Mouse (Mus musculus) T-helper 1 cell (primary cell): ENCODE measurements at regions not wholly inside any gene's neighbourhood (a gene's known extent, or its start where the extent isn't known, plus 50 kb on each side); places are given as distances from the start of the nearest gene placed in this dataset.

ENCODE experiments used
- in situ Hi-C: fragments of 300-600 bp; cut with MboI, MseI; formaldehyde crosslinking; loops from one replicate; pipeline ENCODE4 v1.15.1; 2025; ENCODE audit warnings: high pct_unique_total_duplicates

GRCm38 (mm10) chr13:43965256-43965905 lies 180.8 kb downstream of the Cd83 start:
- in situ Hi-C loops = no loop called here

- in situ Hi-C loops = no loop called here
Observed at GRCm38 (mm10) chr13:43967516-43967915, 182.9 kb downstream of the Cd83 start.

DNA sequence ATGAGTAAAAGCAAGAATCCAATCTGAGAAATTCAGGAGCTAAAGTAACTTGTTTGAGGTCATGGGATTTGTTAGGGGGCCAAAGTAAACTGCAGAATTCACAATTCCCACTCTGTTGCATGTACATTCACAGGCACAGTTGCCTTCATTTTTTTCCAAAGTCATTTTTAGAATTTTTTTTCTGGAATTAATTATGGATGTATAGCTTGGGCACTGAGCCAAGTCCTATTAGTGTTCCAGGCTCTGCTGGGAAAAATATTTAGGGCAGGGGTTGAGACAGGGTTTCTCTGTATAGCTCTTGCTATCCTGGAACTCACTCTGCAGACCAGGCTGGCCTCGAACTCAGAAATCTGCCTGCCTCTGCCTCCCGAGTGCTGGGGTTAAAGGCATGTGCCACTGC lies 188.3 kb downstream of the Cd83 start:
- in situ Hi-C loops = no loop called here

- in situ Hi-C loops = no loop called here
Observed at GRCm38 (mm10) chr13:43975281-43975680, 190.7 kb downstream of the Cd83 start.

DNA sequence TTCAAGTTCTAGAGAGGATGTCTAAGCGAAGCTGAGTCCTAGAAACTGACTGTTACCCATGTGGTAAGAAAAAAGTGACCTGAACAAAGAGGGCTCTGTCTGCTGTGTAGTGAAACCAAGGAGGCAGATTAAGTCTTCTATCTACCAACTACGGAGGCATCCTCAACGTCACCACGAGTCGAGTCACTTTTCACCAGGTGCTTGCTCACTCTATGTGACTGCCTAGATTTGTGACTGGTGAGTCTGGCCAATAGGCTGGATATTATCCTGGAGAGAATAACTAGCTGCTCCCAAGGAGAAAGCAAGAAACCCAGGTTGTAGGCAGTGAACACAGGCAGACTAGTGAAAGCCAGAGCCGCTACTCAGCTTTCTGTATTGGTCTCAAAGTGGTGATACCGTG lies 191.2 kb downstream of the Cd83 start:
- in situ Hi-C loops = no loop called here

DNA sequence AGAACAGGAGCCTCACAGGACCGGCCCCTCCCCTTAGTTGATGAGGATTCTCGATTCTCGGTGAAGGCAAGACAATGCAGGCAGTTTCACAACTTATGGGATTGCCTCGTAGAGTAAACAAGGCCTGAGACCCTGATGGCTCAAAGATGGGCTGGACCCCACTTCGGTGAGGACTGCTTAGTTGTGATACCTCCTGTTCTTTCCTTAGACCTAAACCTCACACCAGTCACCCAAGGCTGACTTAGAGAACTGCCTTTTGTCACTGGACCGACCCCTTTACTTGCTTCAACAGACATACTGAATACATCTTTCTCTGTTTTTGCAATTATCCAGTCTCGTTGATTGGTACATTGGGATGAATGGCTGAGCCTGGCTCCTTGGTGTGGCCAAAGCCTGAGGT lies 192.1 kb downstream of the Cd83 start:
- in situ Hi-C loops = no loop called here

DNA sequence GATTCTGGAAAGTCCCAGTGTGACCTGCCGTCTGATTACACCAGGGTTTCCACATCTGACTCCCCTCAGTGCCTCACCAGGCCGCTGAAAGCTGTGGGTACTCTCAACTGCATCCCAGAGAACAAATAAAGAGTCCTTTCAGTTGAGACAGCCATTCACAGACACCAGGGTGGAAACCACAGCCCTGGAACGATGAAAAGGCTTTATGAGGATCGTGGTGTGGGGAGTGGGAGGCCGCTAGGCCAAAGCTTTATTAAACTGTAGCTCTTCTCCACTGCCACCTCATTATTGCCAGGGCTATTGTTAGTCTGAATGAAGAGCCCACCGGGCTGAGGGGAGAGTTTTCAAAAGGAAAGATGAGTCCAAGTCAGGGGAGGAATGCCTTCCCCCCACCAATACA lies 202.8 kb downstream of the Cd83 start:
- in situ Hi-C loops = no loop called here

DNA sequence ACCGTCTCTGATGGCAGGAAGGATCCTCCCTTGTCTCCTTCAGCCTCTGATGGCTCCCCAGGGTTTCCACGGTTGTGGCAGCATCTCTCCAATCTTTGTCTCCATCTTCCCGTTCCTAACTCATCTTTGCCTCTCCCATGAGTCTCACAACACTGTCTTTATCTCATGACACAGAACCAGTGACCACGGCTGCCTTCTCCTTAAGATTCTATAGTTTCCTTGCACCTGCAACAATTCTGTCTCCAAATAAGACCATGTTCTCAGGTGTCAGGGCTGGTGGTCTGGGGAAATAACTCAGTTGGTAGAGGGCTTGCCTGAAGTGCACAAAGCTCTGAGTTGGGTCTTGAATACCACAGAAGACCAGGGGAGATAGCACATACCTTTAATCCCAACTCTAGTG lies 203.8 kb downstream of the Cd83 start:
- in situ Hi-C loops = no loop called here

GRCm38 (mm10) chr13:43990281-43991101 lies 205.9 kb downstream of the Cd83 start:
- in situ Hi-C loops = no loop called here

- in situ Hi-C loops = no loop called here
Observed at GRCm38 (mm10) chr13:43991774-43992173, 207.2 kb downstream of the Cd83 start.

DNA sequence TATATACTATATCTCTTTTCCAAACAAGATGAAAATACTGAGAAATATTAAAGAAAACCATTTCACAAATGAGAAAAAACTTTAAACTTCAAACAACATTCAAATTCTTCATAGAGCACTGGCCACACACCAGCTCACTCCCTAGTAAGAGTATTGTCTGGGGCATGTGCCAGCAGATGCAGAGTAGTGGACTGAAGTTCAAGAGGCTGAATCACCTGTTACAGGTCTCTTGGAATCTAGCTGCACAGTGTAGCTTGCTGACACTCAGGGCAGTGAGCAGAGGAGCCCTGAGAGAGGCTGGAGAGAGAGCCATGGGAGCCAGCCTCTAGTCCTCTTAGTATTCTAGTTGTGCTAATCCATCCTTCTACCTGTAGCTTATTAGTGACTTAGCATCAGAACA lies 208.4 kb downstream of the Cd83 start:
- in situ Hi-C loops = no loop called here

DNA sequence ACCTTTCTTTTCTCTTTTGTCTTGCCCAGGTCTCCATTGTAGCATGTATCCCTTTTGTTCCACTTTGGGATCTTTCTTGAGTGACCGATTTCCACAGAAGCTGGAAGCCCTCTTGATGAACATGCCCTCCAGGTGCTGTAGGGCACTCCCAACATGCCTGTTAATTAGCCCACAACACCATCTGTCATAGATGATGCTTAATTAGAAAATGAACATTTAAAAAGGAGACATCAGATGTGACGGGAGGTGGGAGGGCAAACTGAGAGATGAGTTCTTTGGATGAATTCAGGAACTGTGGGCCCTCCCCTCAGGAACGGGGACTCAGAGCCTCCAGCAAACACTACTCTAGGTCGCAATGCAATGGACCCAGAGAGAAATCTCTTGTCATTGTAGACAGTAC lies 209.8 kb downstream of the Cd83 start:
- in situ Hi-C loops = no loop called here

DNA sequence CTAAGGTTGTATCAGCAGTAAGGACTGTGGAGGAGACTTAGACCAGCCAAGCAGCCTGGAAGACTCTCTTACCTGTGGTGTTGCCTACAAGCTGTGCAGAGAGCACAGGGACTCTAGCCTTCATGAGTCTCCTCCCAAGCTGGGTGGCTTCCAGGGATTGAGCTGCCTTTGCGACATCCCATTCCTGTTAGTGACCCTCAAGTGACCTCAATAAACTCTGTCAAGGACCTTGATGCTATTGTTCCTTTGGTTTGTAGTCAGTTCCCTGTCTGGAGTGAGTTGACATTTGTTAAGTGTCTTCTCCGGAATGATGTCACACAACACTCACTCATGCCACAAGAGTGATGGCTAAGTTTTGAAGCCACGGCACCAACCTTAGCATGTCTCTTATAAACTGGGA lies 211.0 kb downstream of the Cd83 start:
- in situ Hi-C loops = no loop called here

DNA sequence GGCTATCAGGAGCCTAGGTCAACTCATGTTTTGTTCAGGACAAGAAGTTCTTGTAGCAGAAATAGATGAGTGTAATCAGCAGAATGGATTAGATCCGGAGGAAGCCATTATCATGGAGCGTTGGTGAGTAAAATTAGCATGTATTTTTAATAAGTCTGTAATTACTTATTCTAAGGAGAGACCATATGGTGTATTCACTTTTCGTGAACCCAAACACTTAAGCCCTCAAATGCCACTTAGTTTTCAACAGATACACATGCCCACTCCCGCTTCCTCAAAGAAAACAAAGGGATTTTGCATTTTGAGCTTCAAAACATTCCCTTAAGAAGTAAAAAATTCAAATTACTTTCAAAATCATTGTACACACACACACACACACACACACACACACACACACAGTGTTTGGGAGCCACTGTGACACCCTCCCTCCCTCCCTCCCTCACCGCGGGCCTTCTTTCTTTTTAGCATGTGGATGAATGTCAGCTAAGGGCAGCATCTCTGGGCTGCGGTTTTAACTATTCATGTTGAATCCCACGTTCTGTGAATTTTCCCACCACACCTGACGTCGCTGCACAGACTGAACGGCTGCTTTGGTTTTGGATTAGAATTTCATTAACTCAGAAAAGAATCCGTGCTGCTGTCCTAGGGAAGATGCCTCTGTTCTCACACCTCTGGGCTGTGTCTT lies 217.4 kb downstream of the Cd83 start:
- in situ Hi-C loops = no loop called here

DNA sequence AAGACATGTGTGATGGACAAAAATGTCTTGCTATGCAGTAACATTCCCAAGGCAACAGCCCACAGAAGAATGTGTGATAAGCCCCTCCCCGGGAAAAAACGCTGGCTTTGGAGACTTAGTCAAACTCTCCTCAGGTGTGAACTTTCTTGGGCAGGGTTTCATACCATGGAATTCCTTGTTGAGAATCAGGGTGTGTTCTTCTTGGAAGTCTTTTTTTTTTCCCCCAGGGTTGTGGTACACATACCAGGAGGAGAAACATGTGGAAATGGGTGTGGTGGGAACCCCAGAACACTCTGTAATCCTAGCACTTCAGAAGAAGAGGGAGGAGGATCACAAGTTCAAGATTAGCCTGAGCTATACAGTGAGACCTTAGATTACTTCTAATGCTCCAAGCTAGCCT lies 228.3 kb downstream of the Cd83 start:
- in situ Hi-C loops = no loop called here

- in situ Hi-C loops = no loop called here
Observed at GRCm38 (mm10) chr13:44018489-44019303, 234.1 kb downstream of the Cd83 start.

DNA sequence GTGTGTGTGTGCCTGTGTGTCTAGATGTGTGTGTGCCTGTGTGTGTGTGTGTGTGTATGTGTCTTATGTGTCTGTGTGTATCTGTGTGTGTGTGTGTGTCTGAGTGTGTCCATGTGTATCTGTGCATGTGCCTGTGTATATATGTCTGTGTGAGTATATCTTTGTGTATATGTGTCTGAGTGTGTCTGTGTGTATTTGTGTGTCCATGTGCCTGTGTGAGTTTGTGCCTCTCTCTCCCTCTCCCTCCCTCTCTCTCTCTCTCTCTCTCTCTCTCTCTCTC lies 234.7 kb downstream of the Cd83 start:
- in situ Hi-C loops = no loop called here

DNA sequence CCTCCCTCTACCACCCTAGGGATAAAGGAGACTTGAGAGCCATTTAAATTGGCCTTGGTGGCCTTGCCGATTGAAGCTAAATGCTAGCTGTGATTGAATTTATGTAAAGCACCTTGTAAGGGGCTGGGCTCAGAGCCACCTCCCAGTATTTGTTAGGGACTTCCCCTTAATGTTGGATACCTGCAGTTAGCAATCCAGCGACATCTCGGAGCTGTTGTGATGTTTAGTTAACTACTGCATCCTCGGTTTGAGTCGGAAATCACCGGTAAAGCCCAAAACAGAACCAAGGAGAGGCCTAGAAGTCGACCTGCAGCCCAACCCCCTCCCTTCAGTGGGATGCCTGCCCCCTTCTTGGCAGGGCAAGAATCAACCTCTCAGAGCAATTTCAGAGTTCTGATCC lies 236.3 kb downstream of the Cd83 start:
- in situ Hi-C loops = no loop called here

DNA sequence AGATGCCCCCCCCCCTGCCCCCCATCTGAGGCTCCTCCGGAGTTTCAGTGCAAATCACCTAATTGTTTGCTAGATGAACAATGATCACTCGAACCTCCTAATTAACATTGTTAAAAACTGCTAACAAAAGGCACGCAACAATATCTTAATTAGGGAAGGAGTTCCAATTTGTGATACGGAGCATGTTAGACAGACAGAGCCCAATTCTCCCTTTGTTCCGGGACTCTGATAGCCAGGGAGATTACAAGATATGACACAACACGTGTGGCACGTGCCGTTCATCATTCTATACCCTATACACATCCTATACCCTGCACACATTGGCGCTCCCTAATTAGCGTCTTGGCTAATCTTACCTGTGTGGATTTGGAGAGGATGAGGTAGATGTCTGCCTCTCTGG lies 237.5 kb downstream of the Cd83 start:
- in situ Hi-C loops = no loop called here

GRCm38 (mm10) chr13:44024612-44025011 lies 240.0 kb downstream of the Cd83 start:
- in situ Hi-C loops = no loop called here

DNA sequence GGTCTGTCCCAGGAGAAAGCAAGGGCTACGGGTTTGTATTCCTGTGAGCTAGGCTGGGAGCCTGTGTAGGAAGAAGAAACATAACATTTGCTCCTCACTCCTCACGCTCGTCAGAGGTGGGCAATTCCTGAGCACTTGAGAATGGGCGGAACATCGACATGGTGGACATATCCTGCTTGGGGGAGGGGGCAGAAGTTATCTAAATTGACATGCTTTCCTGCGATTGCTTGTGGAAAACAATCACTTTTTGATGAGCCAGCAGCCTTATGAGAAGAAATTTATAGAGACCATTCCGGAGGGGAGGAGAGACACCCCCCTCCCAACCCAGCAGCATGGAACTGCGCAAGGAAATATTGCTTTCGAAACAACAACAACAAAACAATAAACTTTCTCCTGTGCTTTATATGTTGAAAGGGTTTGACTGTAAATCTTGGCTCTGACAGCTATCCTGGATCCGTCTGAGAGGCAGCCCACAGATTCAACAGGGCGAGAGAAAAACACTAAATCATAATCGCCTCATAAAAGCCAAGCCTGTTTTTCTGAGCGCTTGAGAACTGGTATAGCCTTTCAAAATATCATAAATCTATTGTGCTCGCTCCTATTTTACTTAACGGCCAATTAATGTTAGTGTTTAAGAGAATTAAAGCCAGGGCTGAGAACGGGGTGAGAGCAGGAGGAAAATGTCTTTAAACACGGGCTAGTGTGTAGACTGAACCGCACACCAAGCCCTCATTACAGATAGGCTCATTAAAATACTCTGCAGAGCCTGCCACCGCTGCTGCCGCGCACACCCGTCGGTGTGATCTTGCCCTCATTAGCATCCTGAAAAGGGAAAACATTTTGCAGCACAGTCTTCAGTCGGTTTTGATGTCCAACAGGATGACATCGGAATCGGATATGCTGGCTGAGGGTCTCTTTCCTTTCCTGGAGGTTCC lies 242.0 kb downstream of the Cd83 start:
- in situ Hi-C loops = no loop called here
